Mouse (Mus musculus): Measurements from ENCODE around the gene Trim16. TPM values are rescaled to one million over a fixed set of nuclear protein-coding genes. Genes with fewer than 3 reads are reported as not detected.

Gene Trim16
- polyA plus RNA-seq (2017; shearing (Covaris generic)): 2.5 TPM

GRCm38 (mm10) chr11:62820059-62820541 is at the start of gene Trim16:
TSS of gene Trim16 (plus strand) at chr11:62820231.

GRCm38 (mm10) chr11:62788935-62789616 is 31.0 kb upstream of the Trim16 start, which contains the start of gene Zfp286:
TSS of gene Zfp286 (minus strand) at chr11:62789462.

GRCm38 (mm10) chr11:62846961-62847654 is 27.1 kb downstream of the Trim16 start, which contains the start of gene Fbxw10:
TSS of gene Fbxw10 (plus strand) at chr11:62847069.

GRCm38 (mm10) chr11:62879220-62880048 is 59.4 kb downstream of the Trim16 start, which contains the start of gene Tvp23b:
TSS of gene Tvp23b (plus strand) at chr11:62879455.

Other genes with a start within 250 kb of the Trim16 start
- gene Trpv2, start 245.7 kb upstream of the Trim16 start, polyA plus RNA-seq (2017; shearing (Covaris generic)): 129 TPM
- 1.6 TPM for gene Lrrc75a, start 171.7 kb upstream of the Trim16 start, polyA plus RNA-seq (2017; shearing (Covaris generic))
- gene Mmgt2, start 171.6 kb upstream of the Trim16 start, polyA plus RNA-seq (2017; shearing (Covaris generic)): 44.2 TPM
- gene Zfp287, start 88.3 kb upstream of the Trim16 start, polyA plus RNA-seq (2017; shearing (Covaris generic)): 33.2 TPM
- not detected for gene Gm10428, start 67.1 kb upstream of the Trim16 start, polyA plus RNA-seq (2017; shearing (Covaris generic))
- gene Zfp286, start 30.8 kb upstream of the Trim16 start, polyA plus RNA-seq (2017; shearing (Covaris generic)): 2.8 TPM
- 4.4 TPM for gene Fbxw10, start 26.8 kb downstream of the Trim16 start, polyA plus RNA-seq (2017; shearing (Covaris generic))
- 57.3 TPM for gene Tvp23b, start 59.2 kb downstream of the Trim16 start, polyA plus RNA-seq (2017; shearing (Covaris generic))
- not detected for gene Cdrt4, start 131.0 kb downstream of the Trim16 start, polyA plus RNA-seq (2017; shearing (Covaris generic))
- gene Tekt3, start 241.4 kb downstream of the Trim16 start, polyA plus RNA-seq (2017; shearing (Covaris generic)): not detected

Measured in activated CD4-positive, CD25-positive, alpha-beta regulatory T cell, adult 9 weeks (primary cell).